Mouse (Mus musculus) lung, embryonic 15.5 days (tissue): ENCODE results near the gene Omp. TPM values are rescaled to one million over a fixed set of nuclear protein-coding genes. Genes with fewer than 3 reads are reported as not detected.

Experiments
- ATAC-seq: fragments of 200-750 bp; cut with Nextera tagmentation; 2 replicates; pipeline ENCODE4 v1.8.0; 2017; ENCODE audit warnings: moderate number of reproducible peaks, borderline replicate concordance; ENCODE audit not compliant: low FRiP score, low TSS enrichment; ENCODE audit errors: extremely low read depth
- H3K27ac ChIP-seq: fragments of 300-500 bp; sonication (generic); 2 replicates; pipeline ENCODE4 v1.5.1; 2015; ENCODE audit warnings: moderate library complexity, mild to moderate bottlenecking, inconsistent platforms
- H3K27me3 ChIP-seq: fragments of 300-500 bp; sonication (generic); 2 replicates; pipeline ENCODE4 v1.6.1; 2015; ENCODE audit warnings: inconsistent platforms
- H3K36me3 ChIP-seq: fragments of 300-500 bp; sonication (generic); 2 replicates; pipeline ENCODE4 v1.6.1; 2015; ENCODE audit warnings: inconsistent platforms
- H3K4me1 ChIP-seq: fragments of 300-500 bp; sonication (generic); 2 replicates; pipeline ENCODE4 v1.6.1; 2015; ENCODE audit warnings: inconsistent platforms
- H3K4me2 ChIP-seq: fragments of 300-500 bp; sonication (generic); 2 replicates; pipeline ENCODE4 v1.6.1; 2015; ENCODE audit warnings: inconsistent platforms, mild to moderate bottlenecking, moderate library complexity
- H3K4me3 ChIP-seq: fragments of 300-500 bp; sonication (generic); 2 replicates; pipeline ENCODE4 v1.5.1; 2015; ENCODE audit warnings: mild to moderate bottlenecking, inconsistent platforms
- H3K9ac ChIP-seq: fragments of 300-500 bp; sonication (generic); 2 replicates; pipeline ENCODE4 v1.6.1; 2015; ENCODE audit warnings: inconsistent platforms
- H3K9me3 ChIP-seq: fragments of 300-500 bp; sonication (generic); 2 replicates; pipeline ENCODE4 v1.6.1; 2016; ENCODE audit warnings: inconsistent platforms
- WGBS: fragments of 180-500 bp; shearing (Covaris S2); methylation state at CpG from one replicate; pipeline ENCODE4 v1.1.7; 2015; 5-methylcytosine and 5-hydroxymethylcytosine counted together
- polyA plus RNA-seq: library from polyadenylated mRNA; unstranded; fragments of >200 nt; fragmentation: Nextera tagmentation; extraction: Ambion mirVana; gene quantifications from 2 replicates; pipeline ENCODE4 v1.2.1, GENCODE M21; 2015

Omp gene
- polyA plus RNA-seq, 1 experiment from 2014 or later, result 0.20 TPM

DNA sequence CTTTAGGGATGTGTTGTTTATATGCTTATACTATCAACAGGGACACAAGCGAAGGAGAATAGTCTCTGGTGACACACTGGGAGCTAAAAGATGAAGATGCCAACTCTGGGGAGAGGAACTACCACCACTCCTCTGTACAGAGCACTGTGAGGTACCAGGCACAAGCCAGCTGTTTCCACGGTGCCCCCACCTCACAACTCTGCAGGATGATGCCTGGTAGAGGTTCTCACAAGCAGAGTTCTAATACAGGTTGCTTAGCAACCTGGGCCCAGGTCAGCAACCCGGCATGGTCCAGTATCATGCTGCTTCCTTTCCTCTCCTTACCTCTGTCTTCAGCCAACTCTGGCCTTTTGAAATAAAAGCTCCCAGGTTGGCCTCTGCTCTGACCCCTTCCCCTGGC lies 7.7 kb downstream of the Omp start:
- WGBS, result 40% methylated on average over 3 of the region's 3 CpGs

GRCm38 (mm10) chr7:98131751-98132150 lies 13.6 kb downstream of the Omp start:
- H3K9me3 ChIP-seq, result no peaks in the 10 kb centered on the region
- ATAC-seq, result no peak
- H3K4me1 ChIP-seq, result no peaks in the 10 kb centered on the region
- no peak overlapping the region for H3K4me3 ChIP-seq
- H3K27ac ChIP-seq, result no peak overlapping the region
- WGBS, result 86% methylated on average over 8 of the region's 8 CpGs
- H3K27me3 ChIP-seq, result no peaks in the 10 kb centered on the region
- H3K9ac ChIP-seq, result no peak overlapping the region
- no peaks in the 10 kb centered on the region for H3K36me3 ChIP-seq
- H3K4me2 ChIP-seq, result no peak overlapping the region

More for the DNA sequence above, 7.7 kb downstream of the Omp start:
- H3K27ac ChIP-seq, result no peak overlapping the region
- H3K36me3 ChIP-seq, result no peaks in the 10 kb centered on the region
- H3K27me3 ChIP-seq, result no peaks in the 10 kb centered on the region
- H3K4me1 ChIP-seq, result no peaks in the 10 kb centered on the region
- H3K9me3 ChIP-seq, result no peaks in the 10 kb centered on the region
- H3K4me2 ChIP-seq, result no peak overlapping the region
- H3K4me3 ChIP-seq, result no peak overlapping the region
- no peak; the same call in 1 of the 2 replicates for ATAC-seq
- H3K9ac ChIP-seq, result no peak overlapping the region

- Histone ChIP-seq H3K27ac (no peak overlapping the region), H3K4me3 (no peak overlapping the region), H3K27me3 (no peaks in the 10 kb centered on the region), H3K4me1 (peaks cover 2% of the 10 kb centered on the region), H3K9ac (no peak overlapping the region), H3K9me3 (no peaks in the 10 kb centered on the region), H3K4me2 (no peak overlapping the region), H3K36me3 (no peaks in the 10 kb centered on the region)
- ATAC-seq, result no peak
- WGBS, result 37% methylated on average over 5 of the region's 5 CpGs
These were observed 19.8 kb downstream of the Omp start for GRCm38 (mm10) chr7:98125473-98125872.

DNA sequence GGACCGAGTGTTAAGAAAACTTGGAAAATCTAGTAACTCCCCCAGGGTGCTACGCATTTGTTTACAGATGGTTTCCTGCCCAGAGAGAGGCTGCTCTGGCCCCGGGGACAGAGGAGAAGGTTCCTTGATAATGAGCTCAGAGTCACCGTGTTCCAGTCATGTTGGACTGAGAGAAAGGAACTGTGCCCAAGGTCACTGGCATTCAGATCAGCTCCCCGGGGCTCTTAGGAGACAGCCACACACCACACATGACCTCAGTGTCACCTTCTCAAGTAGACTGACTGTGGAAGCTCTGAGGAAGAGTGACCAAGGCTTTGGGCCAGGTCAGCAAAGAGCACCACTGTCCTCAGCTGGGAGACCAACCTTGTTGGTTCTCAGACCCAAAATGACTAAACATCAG lies 20.6 kb downstream of the Omp start:
- no peak for ATAC-seq
- no peak overlapping the region for H3K4me3 ChIP-seq
- H3K9ac ChIP-seq, result no peak overlapping the region
- H3K9me3 ChIP-seq, result no peaks in the 10 kb centered on the region
- peaks cover 4% of the 10 kb centered on the region for H3K4me1 ChIP-seq
- no peaks in the 10 kb centered on the region for H3K36me3 ChIP-seq
- H3K4me2 ChIP-seq, result no peak overlapping the region
- H3K27me3 ChIP-seq, result no peaks in the 10 kb centered on the region
- WGBS, result 23% methylated on average over 5 of the region's 5 CpGs
- no peak overlapping the region for H3K27ac ChIP-seq

DNA sequence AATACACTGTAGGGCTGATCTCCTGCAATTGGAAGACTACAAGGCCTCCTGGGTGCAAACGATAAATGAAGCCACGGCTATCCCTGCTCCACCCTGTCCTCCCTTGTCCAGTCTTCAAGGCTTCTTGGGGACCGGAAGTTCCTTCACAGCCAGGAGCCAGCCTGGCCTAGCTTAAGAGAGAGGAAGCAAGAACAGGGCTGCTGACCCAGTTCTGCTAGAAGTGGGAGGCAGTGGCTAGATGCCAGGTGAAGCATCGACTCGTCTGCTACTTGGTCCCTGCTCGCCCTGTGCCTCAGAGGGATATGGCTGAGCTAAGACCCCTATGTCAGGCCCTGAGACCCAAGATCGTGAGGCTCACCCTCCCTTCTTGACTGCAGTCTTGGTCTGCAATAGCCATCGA lies 23.6 kb downstream of the Omp start:
- Histone ChIP-seq H3K27ac (no peak overlapping the region), H3K4me3 (no peak overlapping the region), H3K4me1 (peaks cover 17% of the 10 kb centered on the region), H3K9me3 (no peaks in the 10 kb centered on the region), H3K4me2 (no peak overlapping the region), H3K27me3 (no peaks in the 10 kb centered on the region), H3K36me3 (no peaks in the 10 kb centered on the region), H3K9ac (no peak overlapping the region)
- ATAC-seq, result no peak
- WGBS, result 70% methylated on average over 8 of the region's 8 CpGs

DNA sequence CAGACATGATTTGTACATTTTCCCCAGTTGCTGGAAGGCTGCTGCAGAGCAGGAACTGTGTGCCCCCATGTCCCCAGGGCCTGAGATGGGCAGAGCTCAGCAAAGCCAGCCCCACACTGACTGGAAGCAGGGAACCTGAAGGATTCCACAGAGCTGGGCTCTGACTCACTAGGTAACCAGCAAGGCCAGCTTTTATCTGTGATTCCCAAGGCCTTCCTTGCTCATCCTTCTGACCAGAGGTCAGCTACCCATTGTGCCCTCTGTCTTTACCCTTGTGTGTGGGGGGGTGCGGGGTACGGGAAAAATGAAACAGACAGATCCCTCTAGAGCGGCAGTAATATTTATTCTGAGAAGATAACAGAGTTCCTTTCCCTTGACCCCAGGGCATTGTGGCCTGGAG lies 24.1 kb downstream of the Omp start:
- no peak overlapping the region for H3K9ac ChIP-seq
- ATAC-seq, result no peak
- WGBS, result 47% methylated on average over 3 of the region's 3 CpGs

DNA sequence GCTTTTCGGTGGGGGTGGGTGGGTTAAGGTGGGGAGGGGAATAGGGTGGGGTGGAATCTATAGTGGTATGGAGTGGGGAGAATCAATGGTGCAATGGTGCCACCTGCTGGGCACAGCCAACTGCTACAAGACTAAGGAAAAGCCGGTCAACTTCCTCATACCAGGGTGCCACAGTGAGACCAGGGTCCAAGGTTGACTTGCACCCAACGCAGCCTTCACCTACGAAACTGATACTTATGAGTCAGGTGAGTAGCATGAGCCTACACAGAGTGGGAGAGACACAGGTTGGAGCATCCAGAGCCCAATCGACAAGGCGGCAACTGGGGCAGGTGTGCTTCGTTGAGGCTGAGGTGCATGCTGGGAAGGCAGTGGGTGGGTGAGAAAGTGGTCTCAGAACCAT lies 25.0 kb downstream of the Omp start:
- Histone ChIP-seq H3K4me1 (peaks cover 20% of the 10 kb centered on the region), H3K9me3 (no peaks in the 10 kb centered on the region), H3K27ac (no peak overlapping the region), H3K36me3 (no peaks in the 10 kb centered on the region), H3K4me2 (peak overlapping the region; percentile 52), H3K4me3 (peak overlapping the region; percentile 20; the same call in 1 of the 2 replicates), H3K9ac (peak overlapping the region; percentile 34; the same call in 1 of the 2 replicates), H3K27me3 (no peaks in the 10 kb centered on the region)
- WGBS, result 10% methylated on average over 7 of the region's 7 CpGs
- ATAC-seq, result peak; percentile 37; the same call in 1 of the 2 replicates

More for the DNA sequence above, 24.1 kb downstream of the Omp start:
- Histone ChIP-seq H3K4me3 (no peak overlapping the region), H3K27ac (no peak overlapping the region), H3K27me3 (no peaks in the 10 kb centered on the region), H3K4me1 (peaks cover 20% of the 10 kb centered on the region), H3K36me3 (no peaks in the 10 kb centered on the region), H3K4me2 (no peak overlapping the region), H3K9me3 (no peaks in the 10 kb centered on the region)

DNA sequence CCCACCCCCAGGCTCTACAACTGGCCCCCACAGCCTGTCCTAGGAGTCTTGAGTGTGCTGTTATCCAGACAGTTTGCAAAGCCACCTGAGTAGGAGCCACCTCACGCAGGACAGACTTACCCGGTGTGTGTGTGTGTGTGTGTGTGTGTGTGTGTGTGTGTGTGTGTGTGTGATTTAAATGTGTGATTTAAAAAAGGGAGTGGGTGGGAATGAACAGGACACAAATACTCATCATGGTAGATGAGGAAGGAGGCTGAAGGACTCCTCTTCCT lies 25.4 kb downstream of the Omp start:
- WGBS, result 78% methylated on average over 2 of the region's 2 CpGs
- H3K27ac ChIP-seq, result no peak overlapping the region
- no peaks in the 10 kb centered on the region for H3K36me3 ChIP-seq
- peak overlapping the region; percentile 52; the same call in 1 of the 2 replicates for H3K4me2 ChIP-seq
- no peak overlapping the region for H3K9ac ChIP-seq
- H3K4me3 ChIP-seq, result no peak overlapping the region
- peaks cover 20% of the 10 kb centered on the region for H3K4me1 ChIP-seq
- ATAC-seq, result 0 out of 2 replicates have a peak, but pooled peaks have one; percentile 11
- H3K27me3 ChIP-seq, result no peaks in the 10 kb centered on the region
- H3K9me3 ChIP-seq, result no peaks in the 10 kb centered on the region

DNA sequence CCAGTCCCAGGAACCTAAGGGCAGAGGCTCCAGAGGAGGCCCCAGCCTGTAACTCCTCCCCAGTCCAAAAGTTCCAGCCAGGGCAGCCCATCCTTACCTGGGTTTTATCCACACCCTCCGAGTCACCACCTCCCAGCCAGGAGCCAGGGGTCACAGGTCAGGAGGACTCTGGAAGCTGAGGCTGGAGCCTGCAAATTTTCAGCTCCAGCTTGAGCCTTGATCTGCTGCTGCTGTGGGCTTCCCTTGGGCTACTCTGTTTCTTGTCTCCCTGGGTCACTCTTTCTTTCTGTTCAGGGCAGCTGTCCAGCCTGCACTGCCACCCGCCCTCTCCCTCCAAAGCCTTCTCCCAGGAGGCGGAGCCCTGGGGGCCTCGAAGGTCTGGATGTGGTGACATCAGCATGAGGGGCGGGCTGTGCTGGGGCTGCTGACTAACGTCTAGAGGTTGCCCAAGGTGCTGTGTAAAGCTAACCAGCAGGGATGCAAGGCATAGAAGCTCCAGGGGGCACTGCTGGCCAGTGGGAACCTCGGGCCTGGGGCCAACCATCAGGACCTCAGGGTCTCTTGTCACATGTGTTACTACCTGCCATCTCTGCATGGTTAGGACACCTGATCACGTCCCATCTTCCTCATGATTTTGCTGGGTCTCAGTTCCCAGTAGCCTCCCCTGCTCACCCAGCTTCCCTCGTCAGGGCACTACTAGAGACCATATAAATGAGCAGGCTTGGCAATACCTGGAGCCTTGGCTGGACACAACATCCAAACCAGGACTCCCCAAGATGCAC lies 25.9 kb downstream of the Omp start, which contains the start of gene Myo7a:
Myo7a (minus strand) TSS at position 346 of the 782 bp plus-strand sequence.
- Histone ChIP-seq H3K27me3 (no peaks in the 10 kb centered on the region), H3K9ac (peak within 1 kb of the TSS; percentile 34; the same call in 1 of the 2 replicates), H3K4me3 (peak within 1 kb of the TSS; percentile 20; the same call in 1 of the 2 replicates), H3K9me3 (no peaks in the 10 kb centered on the region), H3K4me2 (peak within 1 kb of the TSS; percentile 52), H3K4me1 (peaks cover 20% of the 10 kb centered on the region), H3K27ac (no peak within 1 kb of the TSS), H3K36me3 (no peaks in the 10 kb centered on the region)
- WGBS, result 31% methylated on average over 9 of the region's 9 CpGs
- peak; percentile 13; the same call in 1 of the 2 replicates for ATAC-seq

GRCm38 (mm10) chr7:98117012-98117660 lies 28.2 kb downstream of the Omp start:
- H3K27me3 ChIP-seq, result peaks cover 8% of the 10 kb centered on the region
- H3K9ac ChIP-seq, result no peak overlapping the region; the same call in 1 of the 2 replicates
- no peak overlapping the region for H3K27ac ChIP-seq
- ATAC-seq, result peak; percentile 53; the same call in 1 of the 2 replicates
- WGBS, result 27% methylated on average over 11 of the region's 11 CpGs
- no peaks in the 10 kb centered on the region for H3K9me3 ChIP-seq
- H3K4me3 ChIP-seq, result no peak overlapping the region
- H3K4me2 ChIP-seq, result no peak overlapping the region
- H3K36me3 ChIP-seq, result no peaks in the 10 kb centered on the region
- peaks cover 20% of the 10 kb centered on the region for H3K4me1 ChIP-seq

- WGBS, result 49% methylated on average over 6 of the region's 6 CpGs
- no peak overlapping the region for H3K27ac ChIP-seq
- H3K9me3 ChIP-seq, result no peaks in the 10 kb centered on the region
- peaks cover 23% of the 10 kb centered on the region for H3K4me1 ChIP-seq
- H3K36me3 ChIP-seq, result no peaks in the 10 kb centered on the region
- no peak overlapping the region for H3K4me3 ChIP-seq
- no peak for ATAC-seq
- H3K27me3 ChIP-seq, result peaks cover 28% of the 10 kb centered on the region
- no peak overlapping the region for H3K4me2 ChIP-seq
- H3K9ac ChIP-seq, result no peak overlapping the region
These were observed 30.6 kb downstream of the Omp start for GRCm38 (mm10) chr7:98114656-98115055.

- Histone ChIP-seq H3K9me3 (no peaks in the 10 kb centered on the region), H3K27me3 (peaks cover 28% of the 10 kb centered on the region), H3K27ac (no peak overlapping the region), H3K36me3 (no peaks in the 10 kb centered on the region), H3K9ac (no peak overlapping the region), H3K4me2 (peak overlapping the region; percentile 53), H3K4me3 (peak overlapping the region; percentile 21; the same call in 1 of the 2 replicates), H3K4me1 (0 out of 2 replicates have a peak, but pooled peaks cover 6% of the 10 kb centered on the region)
- no peak for ATAC-seq
- 6% methylated on average over 25 of the region's 25 CpGs for WGBS
These were observed 34.1 kb downstream of the Omp start for GRCm38 (mm10) chr7:98111233-98111632.
